Mouse (Mus musculus) gastrocnemius, adult 18-20 months (tissue): ENCODE measurements around the gene Abca1. TPM values are rescaled to one million over a fixed set of nuclear protein-coding genes. Genes with fewer than 3 reads are reported as not detected.

ENCODE experiments used
- DNase-seq: peaks from one replicate; pipeline ENCODE4 v3.0.0; 2021; ENCODE audit warnings: low spot score
- total RNA-seq, 2 experiments: library from RNA; stranded (reverse); gene quantifications; 2 replicates each; pipeline ENCODE4 v1.2.3; 2021

Abca1 gene
- total RNA-seq, 2 experiments from 2014 or later, result 7.1 to 7.4 TPM

GRCm38 (mm10) chr4:53088999-53089398, 70.7 kb downstream of the Abca1 start:
- DNase-seq, result no peak

- peak; percentile 38 for DNase-seq
Measured at GRCm38 (mm10) chr4:53086636-53087035, 73.1 kb downstream of the Abca1 start.

- no peak for DNase-seq
Measured at GRCm38 (mm10) chr4:53085634-53086033, 74.1 kb downstream of the Abca1 start.

GRCm38 (mm10) chr4:53083071-53083470, 76.6 kb downstream of the Abca1 start:
- peak; percentile 55 for DNase-seq

GRCm38 (mm10) chr4:53082451-53082850, 77.2 kb downstream of the Abca1 start:
- peak; percentile 36 for DNase-seq

GRCm38 (mm10) chr4:53081851-53082250, 77.8 kb downstream of the Abca1 start:
- no peak for DNase-seq

- DNase-seq, result no peak
Measured at GRCm38 (mm10) chr4:53080290-53080689, 79.4 kb downstream of the Abca1 start.

GRCm38 (mm10) chr4:53078793-53079310, 80.8 kb downstream of the Abca1 start:
- DNase-seq, result no peak

- no peak for DNase-seq
Measured at GRCm38 (mm10) chr4:53076788-53077350, 82.8 kb downstream of the Abca1 start.

- DNase-seq, result no peak
Measured at GRCm38 (mm10) chr4:53073025-53073424, 86.7 kb downstream of the Abca1 start.

- no peak for DNase-seq
Measured at GRCm38 (mm10) chr4:53062301-53063008, 97.2 kb downstream of the Abca1 start.

GRCm38 (mm10) chr4:53046238-53047022, 113.3 kb downstream of the Abca1 start:
- DNase-seq, result no peak

GRCm38 (mm10) chr4:53045807-53046206, 113.9 kb downstream of the Abca1 start:
- DNase-seq, result no peak

- DNase-seq, result no peak
Measured at GRCm38 (mm10) chr4:53043819-53044218, 115.9 kb downstream of the Abca1 start.

- no peak for DNase-seq
Measured at GRCm38 (mm10) chr4:53030326-53030948, 129.3 kb downstream of the Abca1 start.

- no peak for DNase-seq
Measured at GRCm38 (mm10) chr4:53027811-53028210, 131.9 kb downstream of the Abca1 start.

GRCm38 (mm10) chr4:53024397-53024796, 135.3 kb downstream of the Abca1 start:
- no peak for DNase-seq

- no peak for DNase-seq
Measured at GRCm38 (mm10) chr4:53023189-53023925, 136.3 kb downstream of the Abca1 start.

- DNase-seq, result no peak
Measured at GRCm38 (mm10) chr4:53018392-53018791, 141.3 kb downstream of the Abca1 start.

GRCm38 (mm10) chr4:53015024-53015423, 144.7 kb downstream of the Abca1 start:
- DNase-seq, result no peak

- DNase-seq, result no peak
Measured at GRCm38 (mm10) chr4:53014421-53014820, 145.3 kb downstream of the Abca1 start.
